In genomic region chr14:8346255-8346997, GRCm38 (mm10) we compare ENCODE assay signal across 8 mouse cellular contexts. TPM values are rescaled to one million over a fixed set of nuclear protein-coding genes. Genes with fewer than 3 reads are reported as not detected.
DNase-seq lines count a peak whose midpoint lies in the region; ATAC-seq and TF ChIP-seq lines count a peak whose summit lies in the region.

No protein-coding gene starts in this region.

- H3K27ac ChIP-seq in midbrain, postnatal 0 days (ENCODE audit: low read depth, low read length) = no peak overlapping the region

- H3K27me3 ChIP-seq in midbrain, postnatal 0 days (ENCODE audit: insufficient read depth, low read length) = no peaks in the 10 kb centered on the region

- H3K9ac ChIP-seq in midbrain, postnatal 0 days (replicated peaks; ENCODE audit: low read length, poor library complexity, severe bottlenecking) = no peak overlapping the region

- H3K9me3 ChIP-seq in midbrain, postnatal 0 days (ENCODE audit: low read length) = no peaks in the 10 kb centered on the region

- no peak overlapping the region for H3K4me3 ChIP-seq in midbrain, postnatal 0 days (ENCODE audit: low read depth, low read length)

- TF ChIP-seq CTCF in midbrain, postnatal 0 days (IDR thresholded peaks at IDR 0.05) = peak; percentile 99

- DNase-seq in CD4-positive, CD25-positive, alpha-beta regulatory T cell, adult 2 months (ENCODE audit: low read depth, low spot score) = peak; percentile 80
- DNase-seq in embryo, embryonic 9.5 days (ENCODE audit: extremely low spot score) = peak; percentile 86
- DNase-seq in heart, adult 11 months = peak; percentile 97
- peak; percentile 92 for DNase-seq in kidney, adult 18-20 months
- DNase-seq in left cerebral cortex, postnatal 4 days = peak; percentile 93
- DNase-seq in midbrain, postnatal 0 days (ENCODE audit: low spot score) = peak; percentile 75
- peak; percentile 51 to 73 for DNase-seq in spleen, postnatal 14 days (ENCODE audit: low spot score in 2 of 2)

- no peaks in the 10 kb centered on the region for H3K36me3 ChIP-seq in midbrain, postnatal 0 days (ENCODE audit: insufficient read depth, low read length)

- no peak for ATAC-seq in CD4-positive, CD25-positive, alpha-beta regulatory T cell, adult 4 months
- peak; percentile 49 for ATAC-seq in midbrain, postnatal 0 days (ENCODE audit: low FRiP score)

- intact Hi-C loops in left cerebral cortex, postnatal 4 days (cut with DNase I) = loop anchor here (5.0 to 10.0 kb wide), 4 partner anchors 104 to 382 kb away; partner anchors contain the start of genes Pdhb and Pxk

- no peak overlapping the region for H3K4me2 ChIP-seq in midbrain, postnatal 0 days (ENCODE audit: low read depth, low read length, poor library complexity, severe bottlenecking)

- no peaks in the 10 kb centered on the region for H3K4me1 ChIP-seq in midbrain, postnatal 0 days (ENCODE audit: insufficient read depth, low read length)

- 24% methylated on average over 7 of the region's 7 CpGs for WGBS in midbrain, postnatal 0 days

RNA-seq across cellular contexts. Expression of gene Fam107a, which starts 28.6 kb away (rescaled TPM):
- polyA plus RNA-seq in CD4-positive, CD25-positive, alpha-beta regulatory T cell, adult 4 months (2017; shearing (Covaris generic)) = not detected
- total RNA-seq in left cerebral cortex, postnatal 4 days (2021) = 1 to 10 TPM; 3.3 to 3.5 TPM
- 6.0 and 14.6 TPM in 2 replicates for total RNA-seq in midbrain, postnatal 0 days (2014; rRNA removed)
- polyA plus RNA-seq in midbrain, postnatal 0 days (2015; fragmentation: Nextera tagmentation; extraction: Ambion mirVana) = 0.93 and 1.4 TPM in 2 replicates

RNA-seq across cellular contexts. Expression of gene Oit1, which starts 32.1 kb away (rescaled TPM):
- polyA plus RNA-seq in CD4-positive, CD25-positive, alpha-beta regulatory T cell, adult 4 months (2017; shearing (Covaris generic)) = not detected
- not detected for total RNA-seq in left cerebral cortex, postnatal 4 days (2021)
- total RNA-seq in midbrain, postnatal 0 days (2014; rRNA removed) = not detected in 2 replicates
- polyA plus RNA-seq in midbrain, postnatal 0 days (2015; fragmentation: Nextera tagmentation; extraction: Ambion mirVana) = 0.13 TPM in 1 of 2 replicates, not detected in the other
